Mouse (Mus musculus): ENCODE results near the gene Mtg1. TPM values are rescaled to one million over a fixed set of nuclear protein-coding genes. Genes with fewer than 3 reads are reported as not detected.

Mtg1 gene
- total RNA-seq (2014; rRNA removed): 6.4 and 7.2 TPM in 2 replicates
- polyA plus RNA-seq (2015; fragmentation: Nextera tagmentation; extraction: Ambion mirVana): 32.6 and 33.5 TPM in 2 replicates

- peak; percentile 98 for ATAC-seq
- Histone ChIP-seq H3K4me1 (ENCODE audit: insufficient read depth, low read length) (peaks cover 3% of the 10 kb centered on the region; the same call in 1 of the 2 replicates), H3K9me3 (ENCODE audit: low read length) (no peaks in the 10 kb centered on the region), H3K4me3 (ENCODE audit: low read length) (peak within 1 kb of the TSS; percentile 61), H3K27ac (peak within 1 kb of the TSS; percentile 90), H3K4me2 (ENCODE audit: low read depth, low read length) (peak within 1 kb of the TSS; percentile 92), H3K36me3 (ENCODE audit: insufficient read depth, low read length) (no peaks in the 10 kb centered on the region), H3K9ac (replicated peaks; ENCODE audit: low read length) (peak within 1 kb of the TSS; percentile 76), H3K27me3 (ENCODE audit: insufficient read depth, low read length) (no peaks in the 10 kb centered on the region)
- TF ChIP-seq CTCF (IDR thresholded peaks at IDR 0.05; ENCODE audit: low read depth): peak; percentile 4; the same call in 1 of the 2 replicates
- DNase-seq (ENCODE audit: low spot score): peak; percentile 98
- 2% methylated on average over 39 of the region's 39 CpGs for WGBS
Observed at GRCm38 (mm10) chr7:140137135-140138020, at the start of gene Mtg1. Gene Mtg1 (plus strand): TSS chr7:140137564.

GRCm38 (mm10) chr7:140090601-140091000 is 46.8 kb upstream of the Mtg1 start:
- Histone ChIP-seq H3K27me3 (ENCODE audit: insufficient read depth, low read length) (no peaks in the 10 kb centered on the region), H3K9me3 (ENCODE audit: low read length) (no peaks in the 10 kb centered on the region), H3K27ac (no peak overlapping the region), H3K4me2 (ENCODE audit: low read depth, low read length) (no peak overlapping the region), H3K4me3 (ENCODE audit: low read length) (no peak overlapping the region), H3K9ac (replicated peaks; ENCODE audit: low read length) (no peak overlapping the region), H3K36me3 (ENCODE audit: insufficient read depth, low read length) (no peaks in the 10 kb centered on the region), H3K4me1 (ENCODE audit: insufficient read depth, low read length) (no peaks in the 10 kb centered on the region)
- no peak for ATAC-seq
- no peak for DNase-seq (ENCODE audit: low spot score)
- WGBS: 78% methylated on average over 10 of the region's 10 CpGs
- no peak for TF ChIP-seq CTCF (IDR thresholded peaks at IDR 0.05; ENCODE audit: low read depth)

- Histone ChIP-seq H3K27me3 (ENCODE audit: insufficient read depth, low read length) (no peaks in the 10 kb centered on the region), H3K9me3 (ENCODE audit: low read length) (no peaks in the 10 kb centered on the region), H3K27ac (no peak within 1 kb of the TSS), H3K9ac (replicated peaks; ENCODE audit: low read length) (no peak within 1 kb of the TSS), H3K36me3 (ENCODE audit: insufficient read depth, low read length) (no peaks in the 10 kb centered on the region), H3K4me2 (ENCODE audit: low read depth, low read length) (no peak within 1 kb of the TSS), H3K4me1 (ENCODE audit: insufficient read depth, low read length) (no peaks in the 10 kb centered on the region), H3K4me3 (ENCODE audit: low read length) (no peak within 1 kb of the TSS)
- TF ChIP-seq CTCF (IDR thresholded peaks at IDR 0.05; ENCODE audit: low read depth): no peak
- no peak for ATAC-seq
- 72% methylated on average over 5 of the region's 5 CpGs for whole genome bisulfite sequencing
- DNase-seq (ENCODE audit: low spot score): no peak
Observed at GRCm38 (mm10) chr7:140092924-140093528, 44.3 kb upstream of the Mtg1 start, which contains the start of gene Prap1. Gene Prap1 (plus strand): TSS chr7:140093395.

- Histone ChIP-seq H3K27ac (no peak overlapping the region), H3K36me3 (ENCODE audit: insufficient read depth, low read length) (no peaks in the 10 kb centered on the region), H3K4me3 (ENCODE audit: low read length) (no peak overlapping the region), H3K4me1 (ENCODE audit: insufficient read depth, low read length) (no peaks in the 10 kb centered on the region), H3K9me3 (ENCODE audit: low read length) (no peaks in the 10 kb centered on the region), H3K9ac (replicated peaks; ENCODE audit: low read length) (no peak overlapping the region), H3K27me3 (ENCODE audit: insufficient read depth, low read length) (no peaks in the 10 kb centered on the region), H3K4me2 (ENCODE audit: low read depth, low read length) (no peak overlapping the region)
- no peak for TF ChIP-seq CTCF (IDR thresholded peaks at IDR 0.05; ENCODE audit: low read depth)
- WGBS: 65% methylated on average over 5 of the region's 5 CpGs
- ATAC-seq (no peak), DNase-seq (ENCODE audit: low spot score) (no peak)
Observed at GRCm38 (mm10) chr7:140094954-140095353, 42.4 kb upstream of the Mtg1 start.

- Histone ChIP-seq H3K36me3 (ENCODE audit: insufficient read depth, low read length) (no peaks in the 10 kb centered on the region), H3K27ac (no peak overlapping the region), H3K4me3 (ENCODE audit: low read length) (no peak overlapping the region), H3K9ac (replicated peaks; ENCODE audit: low read length) (no peak overlapping the region), H3K4me1 (ENCODE audit: insufficient read depth, low read length) (no peaks in the 10 kb centered on the region), H3K27me3 (ENCODE audit: insufficient read depth, low read length) (no peaks in the 10 kb centered on the region), H3K9me3 (ENCODE audit: low read length) (no peaks in the 10 kb centered on the region), H3K4me2 (ENCODE audit: low read depth, low read length) (no peak overlapping the region)
- no peak for DNase-seq (ENCODE audit: low spot score)
- WGBS: 46% methylated on average over 1 of the region's 1 CpGs
- no peak for ATAC-seq
- TF ChIP-seq CTCF (IDR thresholded peaks at IDR 0.05; ENCODE audit: low read depth): no peak
Observed at GRCm38 (mm10) chr7:140095556-140095955, 41.8 kb upstream of the Mtg1 start.

- no peaks in the 10 kb centered on the region for H3K36me3 ChIP-seq (ENCODE audit: insufficient read depth, low read length)
- no peaks in the 10 kb centered on the region for H3K27me3 ChIP-seq (ENCODE audit: insufficient read depth, low read length)
- H3K4me3 ChIP-seq (ENCODE audit: low read length): no peak overlapping the region
- TF ChIP-seq CTCF (IDR thresholded peaks at IDR 0.05; ENCODE audit: low read depth): no peak
- H3K4me2 ChIP-seq (ENCODE audit: low read depth, low read length): no peak overlapping the region
- DNase-seq (ENCODE audit: low spot score) (no peak), ATAC-seq (no peak)
- no peaks in the 10 kb centered on the region for H3K4me1 ChIP-seq (ENCODE audit: insufficient read depth, low read length)
- H3K9ac ChIP-seq (replicated peaks; ENCODE audit: low read length): no peak overlapping the region
- no peaks in the 10 kb centered on the region for H3K9me3 ChIP-seq (ENCODE audit: low read length)
- H3K27ac ChIP-seq: no peak overlapping the region
Observed at GRCm38 (mm10) chr7:140096055-140096454, 41.3 kb upstream of the Mtg1 start.

Measured in hindbrain, postnatal 0 days (tissue).